Mouse (Mus musculus) E14TG2a.4 (cell line): ENCODE measurements around the gene Mcur1.

Source experiments
- H3K27me3 ChIP-seq: 2 replicates; pipeline ENCODE4 v1.6.1; 2014; ENCODE audit warnings: low read length, control low read depth; ENCODE audit not compliant: insufficient read depth
- H3K36me3 ChIP-seq: 2 replicates; pipeline ENCODE4 v1.6.1; 2014; ENCODE audit warnings: low read length, control low read depth; ENCODE audit not compliant: insufficient read depth
- H3K4me1 ChIP-seq: replicated peaks from 2 replicates; pipeline ENCODE4 v1.6.1; 2014; ENCODE audit warnings: low read depth, low read length, control low read depth
- H3K4me3 ChIP-seq: replicated peaks from 2 replicates; pipeline ENCODE4 v1.5.1; 2014; ENCODE audit warnings: mild to moderate bottlenecking, low read length
- H3K9me3 ChIP-seq: 2 replicates; pipeline ENCODE4 v1.6.1; 2014; ENCODE audit warnings: low read length, control low read depth
- CTCF ChIP-seq: conservative IDR thresholded peaks from 2 replicates; pipeline ENCODE4 v1.5.1; 2014; ENCODE audit warnings: low read length
- NANOG ChIP-seq: IDR thresholded peaks from 2 replicates; pipeline ENCODE4 v1.6.1; 2014; ENCODE audit warnings: borderline replicate concordance, low read length, mixed read lengths
- POU5F1 ChIP-seq: IDR thresholded peaks from 2 replicates; pipeline ENCODE4 v1.6.1; 2014; ENCODE audit warnings: low read length, borderline replicate concordance

Gene Mcur1

GRCm38 (mm10) chr13:43530129-43530831, 29.7 kb downstream of the Mcur1 start:
- H3K4me3 ChIP-seq: no peak overlapping the region
- no peaks in the 10 kb centered on the region for H3K27me3 ChIP-seq
- TF ChIP-seq NANOG: no peak
- no peak for TF ChIP-seq POU5F1
- TF ChIP-seq CTCF: no peak
- no peaks in the 10 kb centered on the region for H3K9me3 ChIP-seq
- H3K4me1 ChIP-seq: peaks cover 62% of the 10 kb centered on the region
- no peaks in the 10 kb centered on the region for H3K36me3 ChIP-seq

- Histone ChIP-seq H3K9me3 (no peaks in the 10 kb centered on the region), H3K36me3 (no peaks in the 10 kb centered on the region), H3K27me3 (peaks cover 2% of the 10 kb centered on the region; the same call in 1 of the 2 replicates), H3K4me1 (peaks cover 53% of the 10 kb centered on the region), H3K4me3 (no peak overlapping the region)
- TF ChIP-seq NANOG (no peak; the same call in 1 of the 2 replicates), CTCF (no peak), POU5F1 (no peak)
Observed at GRCm38 (mm10) chr13:43526289-43526688, 33.7 kb downstream of the Mcur1 start.

DNA sequence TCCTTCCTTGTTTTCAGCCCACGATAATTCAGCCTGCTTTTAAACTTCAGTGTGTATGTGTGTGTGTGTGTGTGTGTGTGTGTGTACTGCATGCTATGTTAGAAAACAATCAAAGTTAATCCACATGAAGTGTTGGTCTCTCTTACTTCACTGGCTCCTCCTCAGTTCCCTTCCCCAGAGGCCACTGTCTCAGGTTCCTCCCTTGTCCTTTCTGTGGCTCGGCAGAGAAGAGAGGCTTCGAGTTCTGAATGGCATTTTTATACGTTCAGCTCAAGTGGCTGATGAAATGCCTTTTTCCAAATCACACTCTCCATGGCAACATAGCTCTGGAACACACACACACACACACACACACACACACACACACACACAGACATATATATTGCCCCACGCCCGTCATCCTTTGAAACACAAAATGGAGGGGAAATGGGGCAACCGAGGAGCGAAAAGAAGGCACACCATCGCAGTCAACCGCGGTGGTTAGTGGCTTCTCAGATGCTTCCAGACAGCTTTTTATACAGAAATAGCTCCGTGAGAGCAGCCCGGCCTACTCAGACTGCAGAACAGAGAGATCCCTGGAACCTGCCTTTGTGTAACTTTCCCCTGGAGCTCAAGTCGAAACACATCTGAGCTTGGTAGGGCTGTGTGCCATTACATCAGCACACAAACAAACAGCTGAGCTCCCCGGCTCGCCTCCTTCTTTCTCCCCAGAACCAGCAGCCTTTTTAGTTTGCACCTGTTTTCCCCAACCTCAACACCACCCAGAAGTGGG, 34.4 kb downstream of the Mcur1 start:
- Histone ChIP-seq H3K9me3 (no peaks in the 10 kb centered on the region), H3K4me1 (peaks cover 45% of the 10 kb centered on the region), H3K36me3 (no peaks in the 10 kb centered on the region), H3K27me3 (peaks cover 5% of the 10 kb centered on the region; the same call in 1 of the 2 replicates), H3K4me3 (no peak overlapping the region)
- TF ChIP-seq CTCF (no peak), NANOG (no peak), POU5F1 (no peak)

- peaks cover 5% of the 10 kb centered on the region; the same call in 1 of the 2 replicates for H3K27me3 ChIP-seq
- H3K9me3 ChIP-seq: no peaks in the 10 kb centered on the region
- H3K36me3 ChIP-seq: no peaks in the 10 kb centered on the region
- no peak overlapping the region for H3K4me3 ChIP-seq
- H3K4me1 ChIP-seq: peaks cover 37% of the 10 kb centered on the region
- TF ChIP-seq NANOG (no peak), CTCF (no peak), POU5F1 (no peak)
Observed at GRCm38 (mm10) chr13:43524491-43525362, 35.3 kb downstream of the Mcur1 start.

DNA sequence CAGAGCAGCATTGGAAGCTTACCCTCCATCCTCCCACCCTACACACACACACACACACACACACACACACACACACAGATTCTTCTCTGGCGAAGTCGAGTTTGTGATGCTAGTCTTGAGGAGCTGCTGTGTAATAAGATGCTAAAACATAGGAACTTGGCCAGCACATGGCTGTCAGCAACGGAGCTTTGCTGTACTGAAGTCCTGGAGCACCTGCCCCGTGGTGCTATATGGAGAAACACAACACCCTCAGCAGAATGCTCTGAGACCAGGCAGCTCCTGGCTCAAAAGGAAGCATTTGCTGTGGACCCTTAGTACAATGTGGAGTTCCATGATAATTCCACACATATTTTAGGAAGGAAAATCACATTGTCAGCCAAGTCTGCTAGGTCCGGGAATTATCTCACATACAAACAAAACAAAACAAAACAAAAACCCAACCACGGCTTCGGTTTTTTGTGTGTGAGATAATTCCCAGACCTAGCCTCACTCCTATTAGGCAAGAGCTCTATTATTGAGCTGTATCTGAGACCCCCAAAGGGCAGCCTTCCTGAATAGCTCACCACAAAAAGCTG, 36.0 kb downstream of the Mcur1 start:
- no peak overlapping the region for H3K4me3 ChIP-seq
- peaks cover 5% of the 10 kb centered on the region; the same call in 1 of the 2 replicates for H3K27me3 ChIP-seq
- TF ChIP-seq CTCF: no peak
- TF ChIP-seq NANOG: no peak
- no peak for TF ChIP-seq POU5F1
- peaks cover 36% of the 10 kb centered on the region for H3K4me1 ChIP-seq
- no peaks in the 10 kb centered on the region for H3K36me3 ChIP-seq
- H3K9me3 ChIP-seq: no peaks in the 10 kb centered on the region

DNA sequence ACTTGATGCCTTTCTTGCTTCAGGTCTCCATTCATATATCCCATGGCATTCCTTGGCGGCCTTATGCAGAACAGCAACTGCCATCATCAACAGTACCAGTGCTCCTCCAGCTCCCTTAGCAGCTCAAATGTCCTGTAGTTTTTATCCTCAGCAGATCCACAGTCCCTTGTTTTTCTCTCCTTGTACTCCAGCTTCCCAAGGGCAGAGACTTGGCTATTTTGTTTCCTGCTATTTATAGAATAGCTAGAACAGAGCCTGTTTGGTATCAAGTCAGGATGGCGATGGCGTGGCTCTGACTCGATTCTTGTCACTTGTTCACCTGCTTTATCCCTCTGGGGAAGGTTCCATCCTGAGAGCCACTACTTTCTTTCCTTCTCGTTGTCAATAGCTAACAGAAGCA, 38.1 kb downstream of the Mcur1 start:
- Histone ChIP-seq H3K4me1 (peaks cover 36% of the 10 kb centered on the region), H3K4me3 (no peak overlapping the region), H3K27me3 (peaks cover 5% of the 10 kb centered on the region; the same call in 1 of the 2 replicates), H3K36me3 (no peaks in the 10 kb centered on the region), H3K9me3 (no peaks in the 10 kb centered on the region)
- TF ChIP-seq POU5F1 (no peak), CTCF (no peak), NANOG (no peak)

- Histone ChIP-seq H3K9me3 (no peaks in the 10 kb centered on the region), H3K4me1 (peaks cover 27% of the 10 kb centered on the region), H3K27me3 (peaks cover 5% of the 10 kb centered on the region; the same call in 1 of the 2 replicates), H3K36me3 (no peaks in the 10 kb centered on the region), H3K4me3 (no peak overlapping the region)
- TF ChIP-seq NANOG (no peak), CTCF (no peak), POU5F1 (no peak)
Observed at GRCm38 (mm10) chr13:43519251-43519650, 40.7 kb downstream of the Mcur1 start.

DNA sequence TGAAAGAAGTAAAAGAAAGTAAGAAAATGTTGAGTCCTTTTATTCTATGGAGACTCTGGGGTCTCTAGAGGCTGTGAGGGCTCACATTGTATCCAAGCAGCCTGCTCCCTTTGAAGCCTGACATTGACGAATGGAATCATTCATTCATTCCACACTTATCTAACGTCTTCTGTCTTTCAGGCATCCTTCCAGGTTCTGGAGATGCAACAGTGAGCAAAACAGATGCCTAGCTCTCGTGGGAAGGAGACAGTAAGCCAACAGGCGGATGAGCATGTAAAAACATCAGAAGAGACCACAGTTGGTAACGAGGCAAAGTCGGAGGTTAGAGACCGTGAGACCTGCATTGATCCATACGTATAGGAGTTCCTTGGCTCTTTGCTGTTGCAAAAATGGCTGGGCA, 42.6 kb downstream of the Mcur1 start:
- H3K9me3 ChIP-seq: no peaks in the 10 kb centered on the region
- TF ChIP-seq POU5F1 (no peak), NANOG (no peak), CTCF (no peak)
- peaks cover 5% of the 10 kb centered on the region; the same call in 1 of the 2 replicates for H3K27me3 ChIP-seq
- H3K4me3 ChIP-seq: no peak overlapping the region
- no peaks in the 10 kb centered on the region for H3K36me3 ChIP-seq
- peaks cover 22% of the 10 kb centered on the region for H3K4me1 ChIP-seq
